Mouse (Mus musculus): ENCODE results near the gene Hdac7.
A peak's percentile ranks its signal among the peaks of the same experiment; 100 is the strongest.

The Hdac7 gene

DNA sequence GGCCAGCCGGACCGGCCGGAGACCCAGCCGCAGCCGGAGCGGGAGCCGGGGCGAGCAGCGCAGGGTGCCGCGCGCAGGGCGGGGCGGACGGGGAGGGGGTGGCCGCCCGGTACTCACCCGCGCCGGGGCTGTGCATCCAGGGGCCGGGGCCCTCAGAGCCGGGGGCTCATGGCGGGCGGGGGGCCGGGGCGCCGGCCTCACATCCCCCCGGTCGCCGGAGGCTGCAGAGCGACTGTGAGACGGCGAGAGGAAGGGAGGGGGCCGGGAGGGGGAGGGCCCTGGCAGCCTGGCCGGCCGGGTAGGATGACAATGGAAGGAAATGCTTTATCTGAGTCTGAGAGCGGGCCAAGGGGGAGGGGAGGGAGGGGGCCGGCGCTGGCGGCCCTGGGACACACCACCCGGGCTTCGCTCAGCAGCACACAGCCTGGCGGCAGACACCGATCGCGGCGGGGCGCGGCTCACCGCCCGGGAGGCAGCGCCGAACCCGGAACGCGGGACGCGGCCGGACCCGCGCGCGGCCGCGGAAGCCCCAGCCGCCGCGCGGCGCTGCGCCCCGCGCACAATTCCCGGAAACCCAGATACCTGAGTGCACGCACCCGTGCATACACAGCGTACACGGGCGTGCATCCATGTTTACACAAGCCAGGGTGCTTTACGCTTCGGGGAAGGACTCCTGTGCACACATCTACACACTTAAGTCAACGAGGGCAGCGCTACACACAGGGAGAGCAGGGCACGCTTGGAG is 12.9 kb downstream of the Hdac7 start:
- DNase-seq, result peak; percentile 60

DNA sequence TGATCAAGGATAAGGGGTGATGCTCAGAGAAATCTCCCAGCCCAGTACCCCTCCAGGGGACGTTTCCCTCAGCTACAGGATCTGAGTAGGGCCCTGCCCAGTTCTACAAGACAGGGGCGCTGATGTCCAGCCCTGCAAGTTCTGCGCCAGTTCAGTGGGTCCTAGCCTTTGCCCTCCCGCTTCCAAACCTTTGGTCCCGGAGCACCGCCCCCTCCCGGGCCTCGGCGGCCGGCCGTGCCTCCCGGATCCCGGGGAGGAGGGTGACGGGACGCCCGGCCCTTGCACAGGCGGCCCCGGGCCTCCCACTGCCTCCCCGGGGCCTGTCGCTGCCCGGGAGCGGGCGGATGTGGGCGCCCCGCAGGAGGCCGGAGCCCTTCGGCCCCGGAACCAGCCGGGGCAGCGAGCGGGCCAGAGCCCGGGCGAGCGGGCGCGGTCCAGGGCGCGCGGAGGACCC is 13.5 kb downstream of the Hdac7 start:
- peak; percentile 72 for DNase-seq

DNA sequence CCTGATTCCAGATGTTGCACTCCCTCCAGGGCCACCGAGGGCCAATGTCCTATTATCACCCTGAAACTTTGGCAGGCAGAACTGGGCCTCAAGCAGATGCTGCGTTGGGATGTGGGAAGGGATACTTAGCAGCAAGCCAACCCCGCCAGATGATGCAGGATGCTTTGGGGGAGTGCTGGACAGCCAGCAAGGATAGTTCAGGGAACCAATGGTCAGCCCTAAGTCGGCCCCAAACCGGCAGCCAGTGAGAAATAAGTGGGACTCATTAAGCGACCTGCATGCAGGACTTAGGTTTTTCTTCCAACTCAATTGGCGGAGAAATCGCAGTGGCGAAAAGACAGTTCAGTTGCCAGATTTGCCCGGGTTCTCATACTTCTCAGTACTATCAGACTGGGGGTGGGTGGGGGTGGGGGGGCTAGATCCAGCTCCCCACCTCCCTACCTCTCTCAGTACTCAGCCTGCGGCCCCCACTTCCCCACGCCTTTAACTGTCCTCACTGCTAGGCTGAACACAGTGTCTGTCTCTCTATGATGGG is 14.0 kb downstream of the Hdac7 start:
- DNase-seq, result no peak

DNA sequence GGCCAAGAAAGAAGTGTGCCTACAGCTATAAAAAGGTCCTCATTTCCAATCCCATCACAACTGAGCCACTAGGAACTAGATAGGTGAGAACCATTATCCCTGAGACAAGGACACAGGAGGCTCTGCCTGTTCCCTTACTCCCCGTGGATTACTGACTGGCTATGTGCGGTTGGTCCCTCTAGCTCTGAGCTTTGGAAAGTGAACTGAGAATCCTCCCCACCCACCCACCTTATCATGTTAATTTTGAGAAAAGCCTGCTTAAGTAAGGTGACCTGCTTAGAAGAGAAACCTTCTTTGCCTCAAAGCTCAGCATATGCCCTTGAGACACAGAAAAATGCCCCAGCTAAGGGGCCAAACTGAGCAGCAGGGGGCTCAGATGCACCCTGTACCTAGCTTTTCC is 14.9 kb downstream of the Hdac7 start:
- DNase-seq, result no peak

DNA sequence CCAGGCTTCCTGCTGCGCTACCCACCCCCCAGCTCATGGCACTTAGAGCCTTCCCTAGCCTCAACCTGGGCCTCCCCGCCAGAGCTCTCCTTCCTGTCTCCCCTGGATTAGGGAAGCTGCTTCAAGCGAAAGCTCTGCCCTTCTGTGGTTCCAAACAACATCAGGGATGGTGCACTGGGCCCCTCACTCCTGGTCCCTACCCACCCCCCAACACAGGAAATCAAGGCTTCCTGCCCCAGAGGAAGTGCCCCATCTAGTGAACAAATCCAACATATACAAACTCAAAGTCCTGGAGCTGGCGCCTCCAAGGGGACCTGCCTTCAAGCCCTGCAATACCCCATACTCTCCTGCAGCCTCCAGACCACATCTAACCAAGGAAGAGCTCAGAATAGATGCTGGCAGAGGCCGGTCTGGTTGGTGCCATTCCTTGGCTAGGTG is 15.4 kb downstream of the Hdac7 start:
- DNase-seq, result no peak

DNA sequence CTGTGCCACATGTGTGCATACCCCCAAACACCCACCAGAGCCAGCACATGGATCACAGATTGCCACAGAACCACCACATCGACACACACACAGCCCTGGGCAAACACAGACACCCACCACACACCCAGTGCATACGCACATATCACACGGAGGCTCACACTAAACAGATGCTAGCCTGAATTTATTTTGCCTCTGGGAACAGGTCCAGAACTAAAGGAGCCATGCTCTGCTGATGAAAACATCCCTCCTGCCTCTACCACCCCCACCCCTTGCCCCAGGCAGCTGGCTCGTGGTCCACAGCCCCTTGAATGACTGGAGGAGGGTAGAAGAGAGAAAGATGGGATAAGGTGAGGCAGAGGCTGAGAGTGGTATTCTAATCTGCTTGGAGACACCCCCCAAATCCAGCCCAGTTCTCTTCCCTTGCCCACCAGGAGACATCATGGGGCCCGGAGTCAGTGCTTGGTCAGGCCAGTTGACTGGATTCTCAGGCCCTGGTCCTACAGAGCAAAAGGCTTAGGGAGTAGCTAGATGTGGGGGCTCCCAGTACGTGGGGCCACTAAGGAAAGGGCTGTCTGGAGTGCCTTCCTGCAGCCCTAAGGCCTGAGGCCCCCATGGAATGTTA is 16.0 kb downstream of the Hdac7 start:
- DNase-seq, result no peak

DNA sequence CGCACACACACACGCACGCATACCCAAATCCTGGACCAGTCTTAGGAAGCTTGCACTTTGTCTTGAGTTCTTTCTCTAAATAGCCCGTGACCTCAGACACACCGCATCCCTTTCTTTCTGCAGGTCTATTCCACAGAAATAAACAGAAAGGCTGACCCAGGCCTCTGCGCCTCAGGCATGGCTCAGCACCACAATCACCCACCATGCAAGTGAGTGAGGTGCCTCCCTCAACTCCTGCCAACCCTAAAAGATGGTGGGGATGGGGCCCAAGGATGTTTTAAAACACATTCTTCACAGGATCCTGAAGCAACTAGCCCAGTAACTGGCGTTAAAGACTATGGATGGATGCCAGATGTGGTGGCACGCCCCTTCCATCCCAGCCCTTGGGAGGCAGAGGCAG is 16.9 kb downstream of the Hdac7 start:
- DNase-seq, result no peak

DNA sequence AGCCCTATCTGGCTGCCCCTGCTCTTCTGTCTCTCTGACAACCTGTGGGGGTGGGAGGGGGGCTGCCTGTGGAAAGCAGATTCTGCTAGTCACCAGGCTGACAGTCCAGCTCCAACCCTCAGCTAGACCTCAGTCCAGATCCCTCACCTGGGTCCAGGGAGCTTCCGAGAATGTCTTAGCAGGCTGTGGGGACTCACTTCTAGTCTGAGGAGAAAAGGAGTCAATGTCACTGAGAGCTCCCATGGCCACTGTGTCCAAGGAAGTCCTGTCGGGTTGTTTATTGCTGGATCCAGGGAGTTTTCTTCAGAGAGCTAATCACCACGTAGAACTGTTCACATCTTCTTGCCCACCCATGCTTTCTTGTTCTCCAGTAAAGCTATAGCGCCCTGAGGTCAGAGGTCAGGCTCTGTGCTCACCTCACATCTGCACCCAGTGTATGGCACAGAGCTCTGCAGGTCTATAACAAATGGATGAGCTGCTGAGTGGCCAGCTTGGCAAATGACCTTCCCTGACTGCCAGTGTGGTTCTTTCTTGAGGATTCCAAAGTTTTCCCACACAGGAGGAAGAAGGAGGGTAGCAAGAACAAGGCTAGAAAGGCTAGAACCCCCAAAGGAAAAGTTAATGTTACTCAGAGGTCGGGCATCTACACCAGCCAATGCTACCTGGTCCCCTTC is 17.6 kb downstream of the Hdac7 start:
- no peak for DNase-seq

DNA sequence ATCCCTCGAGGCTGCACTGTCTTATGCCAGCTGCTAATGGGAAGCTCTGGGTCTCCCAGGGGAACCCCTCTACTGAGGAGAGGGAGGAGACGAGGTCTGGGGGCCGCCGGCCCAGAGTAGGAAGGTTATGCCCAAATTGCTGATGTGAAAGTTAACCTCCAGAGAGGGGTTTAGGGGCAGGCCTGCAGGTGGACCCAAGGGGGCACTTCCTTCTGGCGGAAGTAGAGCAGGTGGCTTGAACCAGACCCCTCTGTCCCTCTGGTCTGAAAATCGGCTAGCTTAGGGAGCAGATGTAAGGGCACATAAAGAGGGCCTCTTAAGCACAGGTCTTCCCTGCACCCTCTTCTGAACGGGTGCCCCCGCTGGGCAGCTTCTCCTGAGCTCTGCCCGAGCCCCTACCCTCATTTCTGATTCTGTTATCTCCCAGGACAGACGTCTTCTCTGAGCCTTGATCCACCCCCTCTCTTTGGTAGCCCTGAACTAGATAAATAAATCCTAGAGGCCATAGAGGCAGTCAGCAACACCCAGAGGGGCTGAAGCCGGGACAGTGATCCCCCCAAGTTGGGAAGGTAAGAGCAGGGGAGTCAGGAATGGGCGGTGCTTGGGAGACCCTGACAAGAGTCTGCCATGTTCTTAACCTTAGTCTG is 18.2 kb downstream of the Hdac7 start:
- DNase-seq, result no peak

GRCm38 (mm10) chr15:97825071-97825940 is 19.0 kb downstream of the Hdac7 start:
- peak; percentile 78 for DNase-seq

DNA sequence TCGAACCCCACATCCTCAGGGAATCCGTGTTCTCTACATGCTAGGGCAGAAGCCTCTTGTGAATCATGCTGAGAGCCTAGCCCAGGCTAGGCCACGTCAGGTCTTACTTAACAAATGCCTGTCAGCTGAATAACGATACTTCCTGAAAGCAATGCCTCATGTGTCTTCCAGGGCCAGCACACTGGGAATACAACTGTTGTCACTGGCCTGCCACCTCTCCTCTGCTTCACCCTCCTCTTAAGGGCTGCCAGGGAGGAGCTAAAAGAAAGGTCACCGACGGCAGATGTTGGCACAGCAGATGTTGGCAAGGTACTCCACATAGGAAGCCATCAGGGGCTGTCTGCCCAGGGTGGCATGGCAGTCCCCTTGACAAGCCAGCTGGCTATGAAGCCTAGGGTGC is 20.3 kb downstream of the Hdac7 start:
- DNase-seq, result no peak

GRCm38 (mm10) chr15:97823479-97823878 is 20.8 kb downstream of the Hdac7 start:
- no peak for DNase-seq

DNA sequence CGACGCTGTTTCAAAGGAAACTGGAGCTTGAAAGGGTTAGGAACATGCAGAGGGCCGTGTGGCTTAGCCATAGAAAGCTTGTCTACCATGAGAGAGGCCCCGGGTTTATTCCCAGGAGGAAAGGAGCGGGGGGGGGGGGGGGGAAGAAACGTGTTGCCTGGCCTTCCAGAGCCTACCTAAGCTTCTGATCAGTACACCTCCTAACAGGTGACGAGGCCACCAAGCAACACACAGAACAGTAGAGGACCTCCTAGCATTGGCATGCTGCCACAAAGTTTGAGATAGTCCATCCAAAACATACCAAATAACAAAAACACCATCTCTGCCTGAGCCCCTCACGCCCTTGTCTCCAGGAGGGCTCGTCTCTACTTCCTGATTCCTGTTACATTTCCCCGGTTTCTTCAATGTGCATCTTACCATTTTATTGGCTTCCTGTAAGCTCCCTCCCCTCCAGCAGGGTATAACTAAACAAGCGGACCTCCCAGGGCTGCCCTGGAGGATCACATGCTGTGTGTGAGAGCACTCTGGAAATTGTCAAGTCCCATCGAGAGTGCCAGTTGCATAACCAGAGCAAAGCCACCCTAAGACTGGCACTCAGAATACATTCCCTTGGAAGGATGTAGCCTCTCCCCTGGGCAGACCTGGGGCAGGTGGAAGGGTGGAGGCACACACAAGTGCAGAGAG is 21.6 kb downstream of the Hdac7 start:
- DNase-seq, result no peak

GRCm38 (mm10) chr15:97821983-97822363 is 22.3 kb downstream of the Hdac7 start:
- no peak for DNase-seq

- DNase-seq, result peak; percentile 67
Measured at GRCm38 (mm10) chr15:97821321-97821982, 22.9 kb downstream of the Hdac7 start.

DNA sequence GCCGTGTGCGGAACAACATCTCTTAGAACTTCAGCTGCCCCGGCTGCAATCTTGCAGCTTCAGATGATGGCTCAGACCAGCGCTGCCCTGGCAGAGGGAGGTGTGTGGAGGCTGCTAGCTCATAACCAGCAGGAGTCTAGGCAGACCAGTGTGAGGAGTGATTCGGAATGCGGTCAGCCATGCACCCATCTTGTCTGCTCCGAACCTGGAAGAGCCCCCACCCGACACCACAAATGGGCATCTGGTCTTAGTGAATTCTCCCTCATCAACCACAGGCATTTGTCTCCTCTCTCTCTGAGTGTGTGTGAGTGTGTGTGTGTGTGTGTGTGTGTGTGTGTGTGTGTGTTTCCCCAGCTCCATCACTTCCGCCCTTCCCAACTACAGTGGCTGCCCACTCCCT is 24.4 kb downstream of the Hdac7 start:
- DNase-seq, result no peak

DNA sequence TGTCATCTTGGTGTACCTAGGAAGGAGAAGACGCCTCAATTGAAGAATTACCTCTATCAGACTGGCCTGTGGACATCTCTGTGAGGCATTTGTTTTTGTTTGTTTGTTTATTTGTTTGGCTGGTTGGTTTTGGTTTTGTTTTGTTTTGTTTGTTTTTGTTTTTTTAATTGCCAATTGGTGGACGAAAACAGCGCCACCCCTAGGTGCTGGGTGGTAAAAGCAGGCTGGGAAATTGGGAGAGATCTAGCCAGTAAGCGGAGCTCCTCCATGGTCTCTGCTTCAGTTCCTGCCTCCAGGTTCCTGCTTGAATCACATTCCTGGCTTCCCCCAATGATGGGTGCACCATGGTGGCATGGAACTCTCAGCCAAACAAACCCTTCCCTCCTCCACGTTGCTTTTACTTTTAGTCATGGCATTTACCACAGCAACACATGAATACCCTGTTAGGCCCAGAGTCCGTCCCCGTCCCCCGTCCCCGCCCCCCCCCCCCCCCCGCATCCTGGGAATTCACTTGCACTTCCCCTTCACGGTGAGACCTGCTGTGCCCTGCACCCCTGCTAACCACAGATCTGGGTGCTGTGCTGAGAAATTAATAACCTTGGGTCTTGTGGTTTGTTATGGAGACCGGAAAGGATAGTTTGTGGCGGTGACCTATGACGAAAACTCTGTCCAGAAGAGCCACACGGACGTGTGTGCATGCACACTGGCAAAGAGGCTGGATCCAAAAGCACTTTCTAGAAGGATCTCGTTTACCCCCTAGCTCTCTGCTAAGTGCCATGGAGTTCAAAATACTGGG is 27.9 kb downstream of the Hdac7 start:
- no peak for DNase-seq

- DNase-seq, result no peak
Measured at GRCm38 (mm10) chr15:97815254-97815653, 29.0 kb downstream of the Hdac7 start.

GRCm38 (mm10) chr15:97814703-97815102 is 29.6 kb downstream of the Hdac7 start:
- no peak for DNase-seq

Data from kidney, adult 11 months (tissue).